8 mouse cellular contexts compared by ENCODE assay signal in genomic region chrX:12140086-12140740, GRCm38 (mm10). TPM values are rescaled to one million over a fixed set of nuclear protein-coding genes. Genes with fewer than 3 reads are reported as not detected.
DNase-seq lines count a peak whose midpoint lies in the region; ATAC-seq and TF ChIP-seq lines count a peak whose summit lies in the region.

No protein-coding gene starts in this region.

- no peaks in the 10 kb centered on the region for H3K36me3 ChIP-seq in liver, embryonic 14.5 days (replicated peaks; ENCODE audit: control insufficient read depth, insufficient read depth, low read depth)
- no peaks in the 10 kb centered on the region for H3K36me3 ChIP-seq in small intestine, adult 2 months (ENCODE audit: control insufficient read depth, insufficient read depth, low read length)

- peaks cover 53% of the 10 kb centered on the region for H3K27me3 ChIP-seq in liver, embryonic 14.5 days (ENCODE audit: control insufficient read depth, insufficient read depth, low read length)
- H3K27me3 ChIP-seq in small intestine, adult 2 months (ENCODE audit: control insufficient read depth, insufficient read depth, low read length), result no peaks in the 10 kb centered on the region; the same call in 1 of the 2 replicates

- H3K4me3 ChIP-seq in brown adipose tissue, adult 24 weeks (ENCODE audit: insufficient read depth, low read depth, low read length), result peak overlapping the region; percentile 66
- H3K4me3 ChIP-seq in liver, embryonic 14.5 days (ENCODE audit: insufficient read depth in 1 of 2, low read depth in 2 of 2, low read length in 2 of 2), result peak overlapping the region; percentile 20 to 24
- H3K4me3 ChIP-seq in small intestine, adult 2 months (ENCODE audit: low read depth, low read length), result peak overlapping the region; percentile 63

- TF ChIP-seq EP300 in liver, embryonic 14.5 days (IDR thresholded peaks at IDR 0.05; ENCODE audit: low read depth), result no peak

- H3K27ac ChIP-seq in brown adipose tissue, adult 24 weeks (replicated peaks; ENCODE audit: low read depth, low read length), result peak overlapping the region; percentile 58
- no peak overlapping the region for H3K27ac ChIP-seq in liver, embryonic 14.5 days
- no peak overlapping the region; the same call in 1 of the 2 replicates for H3K27ac ChIP-seq in small intestine, adult 2 months (ENCODE audit: insufficient read depth, low read depth, low read length)

- peak overlapping the region; percentile 55 for H3K4me2 ChIP-seq in liver, embryonic 14.5 days (ENCODE audit: low read depth)

- H3K9ac ChIP-seq in liver, embryonic 14.5 days (replicated peaks), result peak overlapping the region; percentile 24

- DNase-seq in kidney, adult 18-20 months, result peak; percentile 21
- no peak for DNase-seq in kidney, adult 11 months
- peak; percentile 57 for DNase-seq in heart, postnatal 4 days
- no peak for DNase-seq in liver, embryonic 14.5 days (ENCODE audit: low read depth in 3 of 3, low spot score in 3 of 3)
- DNase-seq in adipocyte (ENCODE audit: low spot score), result no peak
- DNase-seq in left cerebral cortex, adult 9 months (ENCODE audit: low spot score in 2 of 2), result no peak

- WGBS in liver, embryonic 14.5 days (ENCODE audit: insufficient replicate concordance), result 2% methylated on average over 47 of the region's 51 CpGs
- WGBS in small intestine, adult 2 months, result 16% methylated on average over 51 of the region's 51 CpGs

- no peaks in the 10 kb centered on the region for H3K9me3 ChIP-seq in liver, embryonic 14.5 days (ENCODE audit: control insufficient read depth, low read length)

- no peak for ATAC-seq in liver, embryonic 14.5 days (ENCODE audit: insufficient read depth)

- no peaks in the 10 kb centered on the region for H3K4me1 ChIP-seq in brown adipose tissue, adult 24 weeks (ENCODE audit: control insufficient read depth, insufficient read depth, insufficient read length, low read length)
- no peaks in the 10 kb centered on the region; a peak in 1 of 4 replicates for H3K4me1 ChIP-seq in liver, embryonic 14.5 days (replicated peaks; ENCODE audit: control insufficient read depth in 2 of 2, insufficient read depth in 2 of 2, low read length in 1 of 2)
- peaks cover 6% of the 10 kb centered on the region for H3K4me1 ChIP-seq in small intestine, adult 2 months (ENCODE audit: control insufficient read depth, insufficient read depth, insufficient read length, low read length)

- TF ChIP-seq CTCF in liver, embryonic 14.5 days (IDR thresholded peaks at IDR 0.05; ENCODE audit: low read depth), result no peak
- no peak for TF ChIP-seq CTCF in small intestine, adult 2 months (IDR thresholded peaks at IDR 0.05; ENCODE audit: extremely low read depth, insufficient read length, insufficient replicate concordance, low read depth, low read length)

- TF ChIP-seq POLR2A in small intestine, adult 2 months (IDR thresholded peaks at IDR 0.05; ENCODE audit: low read depth, low read length), result no peak

RNA-seq across cellular contexts. Expression of gene Bcor, which starts 19.9 kb away (rescaled TPM):
- polyA plus RNA-seq in brown adipose tissue, adult 24 weeks (2012; ENCODE audit: insufficient read depth, insufficient read length, missing spikeins), result 6.7 and 7.2 TPM in 2 replicates
- 10 to 100 TPM; 46.2 to 48.1 TPM for total RNA-seq in heart, postnatal 4 days (2021)
- polyA plus RNA-seq in liver, embryonic 14.5 days (2012; rRNA removed), result 3.5 and 4.6 TPM in 2 replicates
- 4.7 TPM in 2 replicates for polyA plus RNA-seq in liver, embryonic 14.5 days (2014; fragmentation: Nextera tagmentation; extraction: Ambion mirVana)
- 4.5 and 5.5 TPM in 2 replicates for polyA plus RNA-seq in small intestine, adult 2 months (2012; rRNA removed)

Comparison
In these comparisons a context has a peak if more than half of its experiments do, and no peak if none do; other contexts are left out.
1. DNase-seq: peak in kidney, adult 18-20 months (single experiment) and heart, postnatal 4 days (single experiment); none in kidney, adult 11 months (single experiment), liver, embryonic 14.5 days (0 of 3), adipocyte (single experiment) and left cerebral cortex, adult 9 months (0 of 2).
2. Peak in every context shown above with its lines, with median percentiles within 50 percentile points of each other: H3K4me3 ChIP-seq.